Mouse (Mus musculus) cerebellum, adult 9-11 months (tissue): Measurements from ENCODE around the gene Smg1.

ENCODE experiments used
- DNase-seq: peaks from one replicate; pipeline ENCODE4 v3.0.0; 2022

The Smg1 gene

DNA sequence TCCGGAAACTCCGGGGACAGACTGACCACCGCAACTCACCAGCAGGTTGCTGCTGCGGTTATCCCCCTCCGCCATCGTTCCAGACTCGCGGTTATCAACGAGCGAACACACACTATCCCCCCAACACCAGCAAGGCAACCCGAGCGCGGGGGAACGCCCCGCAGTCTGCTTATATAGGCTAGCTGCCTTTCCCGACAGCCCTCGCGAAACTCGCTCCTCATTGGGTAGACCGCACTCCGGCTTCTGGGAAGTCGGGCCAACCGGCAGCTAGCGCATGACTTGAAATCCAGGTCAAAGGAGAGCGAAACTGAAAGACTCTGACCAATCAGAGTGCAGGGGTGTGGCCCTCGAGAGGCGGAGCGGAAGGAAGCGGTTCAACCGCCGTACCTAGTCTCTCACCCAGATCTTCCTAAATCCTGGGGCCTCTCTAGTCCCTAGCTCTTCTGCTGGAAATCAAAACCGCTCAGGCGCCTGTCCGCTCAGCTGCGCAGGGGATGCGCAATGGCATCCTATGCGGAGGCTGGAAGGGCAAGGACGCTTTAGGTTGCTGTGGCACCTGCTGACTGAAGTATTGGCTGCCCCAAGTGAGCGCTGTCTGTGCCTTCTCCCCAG, 113.9 kb downstream of the Smg1 start, which contains the start of gene Arl6ip1:
Gene Arl6ip1, minus strand, starts transcription at position 233 of the 612 bp plus-strand sequence.
- peak; percentile 97 for DNase-seq

DNA sequence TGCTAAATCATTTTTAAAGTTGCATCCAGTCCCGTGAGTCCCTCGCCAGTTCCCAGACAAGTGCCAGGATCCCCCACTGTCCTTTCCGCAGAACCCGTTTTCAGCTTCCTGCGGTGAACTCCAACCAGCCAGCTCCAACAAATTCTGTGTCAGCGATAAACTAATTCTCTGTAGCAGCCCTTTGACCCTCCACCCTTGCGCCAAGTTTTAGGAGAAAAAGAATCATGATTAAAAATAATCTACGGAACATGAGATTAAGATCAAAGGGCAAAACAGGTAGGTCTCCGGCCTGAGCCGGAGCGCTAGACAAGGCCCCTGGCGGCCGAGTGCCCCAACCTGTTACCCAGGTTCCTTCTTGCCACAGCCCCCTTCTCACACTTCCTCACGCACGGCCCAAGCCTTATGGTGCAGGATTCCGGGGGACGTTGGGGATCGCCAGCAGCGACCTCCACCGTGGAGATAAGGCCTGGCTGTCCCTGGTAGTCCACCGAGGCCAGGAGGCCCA, 114.5 kb downstream of the Smg1 start:
- peak; percentile 60 for DNase-seq

- DNase-seq: no peak
These were observed 117.1 kb downstream of the Smg1 start for GRCm38 (mm10) chr7:118126219-118126875.

DNA sequence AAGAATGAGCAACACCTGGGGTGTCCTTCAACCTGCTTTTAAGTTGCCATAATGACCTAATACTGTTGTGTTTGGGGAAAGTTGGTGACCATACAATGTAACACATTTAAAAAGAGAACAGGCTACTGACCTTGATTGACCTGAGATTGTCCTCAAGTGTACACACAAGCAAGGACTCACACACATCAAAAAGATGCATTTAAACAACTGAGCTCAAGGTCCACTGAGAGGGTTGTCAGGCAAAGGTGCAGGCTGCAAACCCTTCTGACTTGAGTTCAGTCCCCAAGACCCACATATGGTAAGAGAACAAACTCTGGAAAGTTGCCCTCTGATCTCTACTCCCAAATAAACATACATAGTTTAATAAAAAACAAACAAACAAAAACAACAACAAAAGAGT, 117.7 kb downstream of the Smg1 start:
- DNase-seq: no peak

- no peak for DNase-seq
These were observed 119.7 kb downstream of the Smg1 start for GRCm38 (mm10) chr7:118123512-118124411.

GRCm38 (mm10) chr7:118122235-118122634, 121.2 kb downstream of the Smg1 start:
- DNase-seq: no peak

DNA sequence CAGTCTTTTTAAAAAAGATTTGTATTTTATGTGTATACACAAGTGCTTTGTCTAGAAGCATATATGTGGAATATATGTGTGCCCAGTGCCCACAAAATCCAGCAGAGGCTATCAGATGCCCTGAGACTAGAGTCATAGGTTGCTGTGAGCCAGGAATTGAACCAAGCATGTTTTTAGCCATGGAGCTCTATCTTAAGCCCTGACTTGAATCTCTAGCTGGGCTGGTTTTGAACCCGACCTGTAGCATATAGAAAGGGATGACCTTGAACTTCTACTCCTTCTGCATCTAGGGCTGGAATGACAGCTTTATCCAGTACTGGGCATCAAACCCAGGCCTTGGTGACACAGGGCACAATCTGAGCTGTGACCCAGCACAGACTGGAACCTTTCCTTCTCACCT, 122.8 kb downstream of the Smg1 start:
- DNase-seq: no peak

DNA sequence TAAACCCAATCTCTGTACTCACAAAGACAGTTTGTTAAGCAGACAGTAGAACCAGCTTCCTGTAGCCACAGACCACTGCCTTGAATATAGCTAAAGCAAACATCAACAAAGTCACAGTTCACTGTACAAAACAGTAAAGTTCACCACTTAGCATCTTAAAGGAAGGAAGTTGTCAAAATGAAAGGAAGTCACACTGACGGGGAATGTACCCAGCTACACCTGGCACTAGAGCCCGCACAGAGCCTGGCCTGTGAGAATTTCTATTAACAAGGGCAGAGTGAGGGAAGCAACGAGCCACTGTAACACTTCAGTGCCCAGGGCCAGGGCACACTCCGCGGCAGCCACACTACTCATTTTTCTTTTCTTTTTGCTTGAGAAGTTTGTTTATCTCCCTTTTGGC, 123.5 kb downstream of the Smg1 start:
- DNase-seq: no peak

- DNase-seq: no peak
These were observed 124.3 kb downstream of the Smg1 start for GRCm38 (mm10) chr7:118119142-118119541.

DNA sequence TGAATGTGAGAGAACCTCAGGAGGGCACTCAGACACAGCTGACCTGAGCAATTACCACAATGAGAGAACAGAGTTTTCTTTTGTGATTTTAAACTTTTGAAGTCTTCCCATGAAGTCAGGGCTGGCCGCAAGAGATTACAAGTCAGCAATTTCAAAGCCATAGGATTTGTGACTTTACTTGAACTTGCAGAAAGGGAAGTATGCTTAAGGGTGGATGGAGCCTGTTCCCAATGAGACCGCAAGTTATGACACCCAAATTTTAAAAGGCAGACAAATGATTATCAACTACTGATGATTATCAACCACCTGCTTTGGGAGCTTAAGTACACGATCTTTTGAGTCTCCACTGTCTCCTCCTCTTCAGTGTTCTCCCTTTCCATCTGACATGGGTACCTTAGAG, 125.0 kb downstream of the Smg1 start:
- DNase-seq: no peak

DNA sequence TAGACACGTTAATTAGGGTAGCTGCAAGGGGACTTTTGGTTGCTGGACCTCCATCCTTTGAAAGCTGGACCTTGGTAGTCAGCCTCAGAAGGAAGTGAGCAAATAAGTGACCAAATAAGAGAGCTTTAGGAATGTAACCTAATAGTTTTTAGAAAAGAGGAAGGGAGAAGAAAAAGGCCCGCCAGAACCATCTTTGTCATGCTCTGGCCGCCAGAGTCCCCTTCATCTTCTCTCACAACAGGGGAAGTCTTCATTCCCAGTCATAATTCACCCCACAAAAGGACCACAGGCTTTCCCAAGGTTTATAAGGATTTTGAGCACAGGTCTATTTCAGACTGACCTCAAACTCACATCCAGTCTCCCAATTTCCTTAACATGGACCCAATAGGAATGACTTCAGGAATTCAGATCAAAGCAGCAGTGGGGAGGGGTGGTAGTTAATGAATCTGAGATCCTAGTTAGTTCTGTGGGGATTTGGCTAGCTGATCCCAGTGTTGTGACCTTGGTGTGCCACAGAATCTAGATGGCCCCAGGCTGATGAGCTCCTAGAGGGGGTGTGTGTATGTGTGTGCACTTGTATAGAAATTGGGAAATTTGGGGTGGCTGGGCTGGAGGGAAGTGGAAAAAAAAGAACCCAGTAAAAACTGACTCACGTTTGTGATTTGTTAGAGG, 125.8 kb downstream of the Smg1 start:
- DNase-seq: no peak

DNA sequence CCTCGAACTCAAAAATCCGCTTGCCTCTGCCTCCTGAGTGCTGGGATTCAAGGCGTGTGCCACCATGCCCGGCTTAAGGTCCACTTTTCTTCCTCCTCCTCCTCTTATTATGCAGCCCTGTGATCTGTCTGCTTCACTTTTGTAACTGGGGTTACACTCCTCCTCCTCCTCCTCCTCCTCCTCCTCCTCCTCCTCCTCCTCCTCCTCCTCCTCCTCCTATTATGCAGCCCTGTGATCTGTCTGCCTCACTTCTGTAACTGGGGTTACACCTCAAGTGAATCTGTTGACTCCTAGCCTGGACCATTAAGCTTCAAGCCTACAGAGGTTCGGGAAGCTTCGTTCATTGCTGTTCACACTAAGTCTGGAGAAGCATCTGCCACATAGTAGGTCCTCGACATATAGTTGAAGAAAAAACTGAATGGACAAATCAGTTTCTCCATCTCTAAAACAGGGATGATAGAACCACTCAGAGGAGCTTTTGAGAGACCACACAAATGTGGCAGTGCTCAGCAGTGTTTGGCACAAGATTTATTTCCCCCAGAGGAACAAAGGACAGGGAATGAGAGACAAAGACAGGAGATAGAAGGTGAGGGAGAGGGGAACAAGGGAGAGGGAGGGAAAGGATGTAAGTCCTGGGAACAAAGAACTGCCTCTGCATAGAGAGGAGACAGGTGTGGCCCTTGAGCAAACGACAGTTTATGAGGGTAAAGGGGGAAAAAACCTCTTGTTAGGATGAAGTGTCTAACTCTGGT, 126.5 kb downstream of the Smg1 start:
- no peak for DNase-seq

- DNase-seq: peak; percentile 93
These were observed 127.4 kb downstream of the Smg1 start, which contains the start of gene Rps15a for GRCm38 (mm10) chr7:118115877-118116568. TSS of gene Rps15a (minus strand) at chr7:118116188.

GRCm38 (mm10) chr7:118115533-118115876, 128.0 kb downstream of the Smg1 start:
- DNase-seq: no peak

DNA sequence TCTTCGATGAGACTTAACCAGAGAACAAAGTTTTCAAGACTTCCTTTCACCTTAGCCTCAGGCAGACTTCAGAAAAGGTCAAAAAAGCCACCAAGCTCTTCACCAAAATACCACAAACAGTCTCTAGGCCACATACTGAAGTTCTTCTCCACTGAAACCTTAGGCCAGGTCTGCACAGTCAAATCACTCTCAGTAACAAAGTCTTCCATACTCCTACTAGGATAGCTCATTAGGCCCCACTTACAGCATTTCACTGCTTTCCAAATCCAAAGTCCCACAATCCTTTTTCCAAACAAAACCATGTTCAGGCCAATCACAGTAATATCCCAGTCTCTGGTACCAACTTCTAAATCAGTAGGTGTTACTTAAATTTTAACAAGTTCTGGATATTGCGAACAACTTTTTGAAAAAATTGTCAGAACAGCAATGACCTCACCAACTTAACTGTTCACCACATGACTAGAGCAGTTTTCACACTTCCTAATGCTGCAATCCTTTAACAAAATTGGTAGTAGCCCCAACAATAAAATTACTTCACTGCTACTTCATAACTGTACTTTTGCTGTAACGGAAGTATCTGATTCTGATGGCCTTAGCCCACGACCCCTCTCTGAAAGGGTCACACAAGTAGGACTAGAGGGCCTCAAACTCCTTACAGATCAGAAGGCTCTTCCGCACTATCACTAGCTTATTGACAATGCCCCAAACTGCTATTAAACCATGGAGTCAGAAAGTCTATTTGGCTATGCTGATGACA, 129.8 kb downstream of the Smg1 start:
- DNase-seq: no peak

DNA sequence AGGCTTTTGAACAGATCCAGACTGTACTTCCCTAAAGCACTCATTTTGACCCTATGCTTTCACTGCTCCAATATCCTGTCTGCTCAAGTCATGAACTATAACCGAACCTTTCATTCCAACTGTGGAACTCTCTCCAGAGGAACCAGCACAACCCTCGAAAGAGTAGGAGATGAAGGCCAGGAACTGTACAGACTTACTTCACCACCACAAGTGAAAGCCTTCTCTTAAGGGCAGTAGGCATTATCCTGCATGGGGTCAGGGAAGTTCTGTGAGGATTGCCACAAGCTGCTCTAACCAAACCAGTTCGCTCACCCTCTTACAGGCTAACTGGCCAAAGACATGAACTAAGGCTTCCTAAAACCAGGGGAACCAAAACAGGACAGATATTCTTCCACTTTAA, 132.3 kb downstream of the Smg1 start:
- DNase-seq: no peak

DNA sequence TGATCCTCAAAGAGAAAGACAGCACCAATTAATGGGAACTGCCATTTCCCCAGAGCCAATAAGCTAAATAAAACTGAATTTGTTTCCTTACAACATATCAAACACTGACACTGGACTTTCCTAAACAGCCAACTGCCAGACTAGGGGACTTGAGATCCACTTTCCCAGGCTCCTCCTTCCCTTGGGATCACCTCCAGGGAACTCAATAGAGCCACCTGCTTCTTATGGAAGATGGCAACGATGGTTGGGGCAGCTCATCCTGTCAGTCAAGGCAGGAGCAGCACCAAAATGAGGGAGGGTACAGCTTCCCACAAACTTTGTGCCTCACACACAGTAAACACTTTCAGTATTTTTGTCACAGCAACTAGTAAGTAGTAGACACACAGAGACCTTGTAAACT, 135.8 kb downstream of the Smg1 start:
- no peak for DNase-seq

GRCm38 (mm10) chr7:118104458-118105052, 138.9 kb downstream of the Smg1 start:
- no peak for DNase-seq

- DNase-seq: no peak
These were observed 139.7 kb downstream of the Smg1 start for GRCm38 (mm10) chr7:118103462-118104379.
